Mouse (Mus musculus) brain, embryonic 14.5 days (tissue): ENCODE results near the gene Chtop. TPM values are rescaled to one million over a fixed set of nuclear protein-coding genes. Genes with fewer than 3 reads are reported as not detected.

Experiments used
- DNase-seq: peaks from one replicate; pipeline ENCODE4 v3.0.0-alpha.2; 2011; ENCODE audit warnings: low read depth
- CTCF ChIP-seq: fragments of 200-500 bp; IDR thresholded peaks from 2 replicates; pipeline ENCODE4 v1.5.1; 2012; ENCODE audit warnings: inconsistent platforms, mild to moderate bottlenecking, moderate library complexity, borderline replicate concordance; ENCODE audit not compliant: insufficient read depth, insufficient read length; ENCODE audit errors: extremely low read depth
- POLR2A ChIP-seq: fragments of 200-500 bp; IDR thresholded peaks from 2 replicates; pipeline ENCODE4 v1.6.1; 2012; ENCODE audit warnings: mild to moderate bottlenecking, inconsistent platforms, borderline replicate concordance; ENCODE audit not compliant: poor library complexity, insufficient read depth, insufficient read length, severe bottlenecking; ENCODE audit errors: extremely low read depth
- polyA plus RNA-seq: library from polyadenylated mRNA; depleted of rRNA; stranded (reverse); fragments of >200 nt; gene quantifications from 2 replicates; pipeline ENCODE4 v1.2.3, GENCODE M21; 2012

The Chtop gene
- polyA plus RNA-seq, 1 experiment = 199 TPM

DNA sequence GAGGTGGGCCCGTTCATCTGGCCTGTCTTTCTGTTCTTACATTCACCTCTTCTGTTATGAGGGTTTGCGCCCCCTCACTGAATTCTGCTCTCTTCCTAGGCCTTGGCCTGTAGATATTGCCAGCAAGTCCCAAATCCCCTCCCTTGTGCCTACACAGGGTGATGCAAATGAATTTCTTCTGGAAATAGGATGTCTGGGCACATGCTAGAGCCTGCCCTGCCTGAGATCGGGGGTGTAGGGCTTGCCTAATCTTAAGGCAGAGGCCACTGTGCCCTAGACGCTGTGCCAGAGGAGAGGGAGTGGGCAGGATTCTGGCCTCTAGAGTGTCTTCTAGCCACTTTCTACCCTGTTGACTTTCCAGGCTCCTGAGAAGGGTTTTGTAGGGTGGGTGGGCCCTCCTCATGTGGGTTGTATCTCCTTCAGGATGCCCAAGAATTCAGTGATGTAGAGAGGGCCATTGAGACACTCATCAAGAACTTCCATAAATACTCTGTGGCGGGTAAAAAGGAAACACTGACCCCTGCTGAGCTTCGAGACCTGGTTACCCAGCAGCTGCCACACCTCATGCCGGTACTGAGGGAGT, 18.1 kb upstream of the Chtop start:
- no peak for DNase-seq
- no peak for TF ChIP-seq POLR2A
- no peak for TF ChIP-seq CTCF

DNA sequence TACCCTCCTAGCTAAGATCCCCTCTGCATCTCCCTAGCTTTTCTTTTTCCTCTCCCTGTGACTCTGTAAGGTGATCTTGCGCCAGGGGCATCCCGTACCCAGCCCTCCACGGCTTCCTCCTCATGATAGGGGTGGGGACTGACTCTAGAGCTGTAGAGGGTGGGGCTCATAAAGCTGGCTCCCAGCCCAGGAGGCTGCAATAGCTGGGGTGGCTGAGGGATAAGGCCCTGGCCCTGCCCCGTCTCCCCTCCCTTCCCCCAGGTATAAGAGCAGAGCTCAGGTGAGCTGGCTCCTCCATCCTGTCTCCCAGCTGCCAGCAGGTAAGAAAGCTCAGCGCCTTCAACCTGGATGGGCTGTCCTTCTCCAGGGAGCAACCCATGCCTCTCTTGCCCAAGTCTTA, 17.3 kb upstream of the Chtop start, which contains the start of gene S100a14:
Gene S100a14 (plus strand): TSS at position 277 of the 400 bp plus-strand sequence.
- DNase-seq = no peak

DNA sequence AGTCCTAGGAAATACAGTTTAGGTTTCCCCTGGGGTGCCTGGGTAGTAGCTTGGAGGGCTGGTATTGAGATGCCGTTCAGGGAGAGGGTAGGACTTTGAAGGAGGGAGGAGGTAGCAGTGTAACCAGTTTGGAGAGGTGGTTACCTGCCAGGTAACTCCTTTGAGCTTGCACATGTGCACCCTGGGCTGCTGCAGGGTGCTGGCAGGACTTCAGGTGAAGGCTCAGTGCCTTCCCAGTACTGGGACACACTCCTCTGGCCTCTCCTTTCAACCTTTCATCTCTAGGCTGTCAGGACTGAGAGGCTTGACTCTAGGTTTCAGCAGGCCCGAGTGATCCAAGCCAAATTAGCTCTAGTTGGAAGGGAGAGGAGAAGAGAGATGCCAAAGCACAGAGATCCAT, 16.8 kb upstream of the Chtop start:
- TF ChIP-seq POLR2A (no peak), CTCF (no peak)
- DNase-seq = no peak

More for the DNA sequence above, 17.3 kb upstream of the Chtop start, which contains the start of gene S100a14:
- TF ChIP-seq POLR2A (no peak), CTCF (no peak)

DNA sequence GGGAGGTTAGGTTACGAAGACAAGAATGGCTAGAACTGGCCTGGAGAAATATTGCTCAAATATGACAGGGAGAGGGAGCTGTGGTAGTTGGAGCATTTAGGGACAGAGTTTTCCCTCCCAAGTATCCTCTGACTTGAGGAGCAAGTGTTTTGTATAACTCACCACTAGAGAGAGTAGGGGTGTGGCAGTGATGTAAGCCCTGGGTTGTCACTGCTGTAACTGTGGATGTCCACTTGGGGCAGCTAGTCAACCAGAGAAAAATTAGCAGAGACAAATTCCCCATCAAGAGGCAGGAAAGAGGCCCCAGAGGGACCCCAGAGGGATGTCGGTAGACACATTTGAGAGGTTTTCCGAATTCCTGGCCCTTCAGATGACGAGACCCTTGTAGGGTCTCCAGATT, 16.1 kb upstream of the Chtop start:
- DNase-seq = peak; percentile 68
- TF ChIP-seq CTCF (peak; percentile 41; the same call in 1 of the 2 replicates), POLR2A (no peak)

DNA sequence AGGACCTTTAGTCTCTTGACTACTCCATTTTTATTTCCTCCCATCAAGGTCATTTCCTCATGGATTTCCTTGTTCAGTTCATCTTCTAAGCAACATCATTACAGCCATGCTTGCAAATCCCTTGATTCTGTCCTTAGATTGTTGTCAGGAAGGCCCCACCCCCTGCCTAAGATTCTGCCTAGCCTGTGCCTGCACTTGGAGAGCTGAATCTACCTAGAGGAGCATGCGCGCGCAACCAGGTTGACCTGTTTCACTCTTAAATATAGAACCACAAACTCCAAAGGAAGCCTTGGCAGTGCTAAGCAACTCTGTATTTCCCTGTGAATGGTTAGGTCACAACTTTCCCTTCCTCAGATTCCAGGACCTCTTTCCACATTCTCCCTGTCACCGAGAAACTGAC, 8.4 kb upstream of the Chtop start:
- TF ChIP-seq POLR2A (no peak), CTCF (no peak)

DNA sequence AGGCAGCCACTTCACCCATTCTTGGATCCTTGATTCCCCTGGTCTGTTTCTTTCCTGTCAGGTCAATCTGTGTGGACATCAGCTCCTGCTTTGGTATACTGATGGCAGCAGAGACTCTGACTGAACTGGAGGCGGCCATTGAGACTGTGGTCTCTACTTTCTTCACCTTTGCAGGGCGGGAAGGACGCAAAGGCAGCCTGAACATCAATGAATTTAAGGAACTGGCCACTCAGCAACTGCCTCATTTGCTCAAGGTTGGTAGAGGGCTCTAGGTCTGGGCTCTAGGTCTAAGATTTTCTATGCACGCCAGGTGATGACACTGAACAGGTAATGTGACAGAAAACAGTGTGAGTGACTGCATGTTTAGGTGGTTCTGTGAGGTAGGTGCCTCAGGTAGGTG, 6.5 kb upstream of the Chtop start:
- DNase-seq = no peak
- TF ChIP-seq POLR2A = no peak
- no peak for TF ChIP-seq CTCF

More for the DNA sequence above, 8.4 kb upstream of the Chtop start:
- DNase-seq = no peak

DNA sequence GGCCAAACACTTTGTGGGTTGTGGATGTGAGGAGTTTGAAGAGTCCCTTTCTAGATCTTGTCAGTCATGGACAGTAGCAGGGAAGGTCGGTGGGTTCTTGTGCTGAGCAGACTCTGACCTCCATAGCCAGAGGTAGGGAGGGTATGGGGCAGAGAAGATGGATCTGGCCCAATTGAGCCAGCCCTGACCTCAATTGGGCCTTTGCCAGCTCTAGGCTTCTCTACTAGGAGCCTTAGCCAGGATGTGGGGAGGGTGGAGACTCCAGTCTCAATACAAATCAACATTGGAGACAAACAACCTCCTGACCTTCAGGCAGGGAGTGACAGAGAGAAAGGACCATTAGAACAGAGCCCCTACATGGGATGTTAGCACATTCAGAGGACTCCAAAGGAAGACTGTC, 5.9 kb upstream of the Chtop start:
- TF ChIP-seq CTCF (no peak), POLR2A (no peak)
- no peak for DNase-seq

DNA sequence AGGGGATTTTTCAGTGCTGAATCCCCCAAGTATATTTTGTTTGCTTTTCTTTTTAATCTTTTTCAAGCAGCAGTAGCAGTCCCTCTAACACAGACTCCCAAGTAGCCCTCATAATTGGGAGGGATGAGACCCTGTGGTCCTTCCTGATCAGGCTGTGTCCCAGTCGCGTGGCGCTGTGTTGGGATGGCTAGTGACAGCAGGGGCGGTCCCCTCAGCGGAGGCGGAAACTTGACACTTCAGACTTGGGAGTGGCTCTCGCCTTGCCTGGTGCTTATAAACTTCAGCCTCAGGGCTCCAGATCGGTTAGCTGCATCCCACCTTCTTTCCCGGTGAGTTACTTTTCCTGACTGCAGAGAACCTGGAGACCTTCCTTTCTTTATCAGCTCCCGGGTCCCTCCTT, 5.4 kb upstream of the Chtop start:
- DNase-seq = peak; percentile 61
- TF ChIP-seq POLR2A (no peak), CTCF (no peak)

DNA sequence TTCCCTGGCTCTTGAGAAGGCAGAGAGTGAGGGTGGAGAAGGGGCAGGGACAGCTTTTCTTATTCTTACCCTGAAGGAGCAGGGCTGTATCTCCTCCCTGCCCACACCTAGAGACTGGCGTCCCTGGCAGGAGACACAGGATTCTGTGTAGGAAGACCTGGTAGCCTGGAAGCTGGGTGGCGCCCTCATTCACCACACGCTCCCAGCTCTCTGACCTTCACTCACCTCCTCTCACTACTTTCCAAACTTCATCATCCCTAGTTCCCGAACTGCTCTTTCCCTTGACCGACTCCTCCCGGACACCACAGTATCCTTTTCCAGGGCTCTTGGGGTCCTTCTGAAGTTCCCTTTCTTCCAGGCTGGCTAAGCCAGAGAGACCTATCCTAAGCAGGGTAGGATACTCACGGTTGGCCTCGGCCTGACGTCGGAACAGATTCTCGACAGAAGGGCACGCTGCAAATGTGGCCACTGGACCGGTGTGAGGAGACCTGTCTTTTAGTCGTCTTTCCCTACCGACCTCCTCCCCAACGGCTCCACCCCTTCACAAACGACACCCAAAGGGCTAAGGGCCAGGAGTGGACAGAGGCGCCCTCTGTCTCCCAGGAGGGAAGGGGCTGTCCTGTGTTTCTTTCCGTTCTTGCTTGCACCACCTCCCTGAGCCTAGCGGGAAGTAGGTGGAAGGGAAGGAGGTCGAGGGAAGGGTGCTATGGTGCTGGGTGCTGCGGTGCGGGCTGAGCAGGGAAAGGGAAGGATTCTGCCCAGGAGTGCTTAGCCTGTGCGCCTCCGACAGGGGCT, 4.7 kb upstream of the Chtop start, which contains the start of the genes S100a1 and S100a13:
Gene S100a1 (minus strand): TSS at position 597 of the 795 bp plus-strand sequence.
Gene S100a13 (plus strand): TSS at position 640 of the 795 bp plus-strand sequence.
- DNase-seq = peak; percentile 31

DNA sequence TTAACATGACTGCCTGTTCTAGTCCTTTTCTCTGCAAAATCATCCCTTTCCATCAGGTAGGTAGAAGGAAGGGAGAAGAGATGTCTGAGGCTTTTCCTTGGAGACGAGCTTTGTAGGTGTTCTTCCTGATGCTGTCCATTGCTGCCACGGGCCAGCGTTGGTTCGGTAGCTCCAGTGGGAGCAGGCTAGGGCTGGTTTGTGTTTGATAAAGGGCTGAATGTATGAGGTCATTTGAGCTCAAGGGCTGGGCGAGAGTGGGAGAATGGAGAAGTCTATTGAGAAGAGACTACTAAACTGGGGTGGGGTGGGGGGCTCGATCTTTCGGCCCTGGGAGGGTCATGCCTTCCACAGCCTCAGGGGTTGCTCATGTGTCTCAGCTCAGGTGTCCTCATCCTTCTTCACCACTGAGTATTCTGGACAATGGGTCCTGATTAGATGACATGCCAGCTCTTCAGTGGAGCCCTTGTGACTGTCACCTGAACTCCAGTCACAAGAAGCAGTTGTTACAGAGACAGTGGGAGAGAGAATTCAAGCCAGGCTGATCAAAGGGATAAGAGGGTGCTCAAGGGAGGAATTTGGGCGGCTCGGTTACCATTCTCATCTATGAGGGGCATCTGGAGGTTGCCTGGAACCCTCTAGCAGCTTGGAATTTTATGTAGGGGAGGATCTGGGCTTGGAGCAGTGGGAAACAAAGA, 3.8 kb upstream of the Chtop start:
- TF ChIP-seq CTCF (no peak), POLR2A (no peak)

More for the DNA sequence above, 4.7 kb upstream of the Chtop start, which contains the start of the genes S100a1 and S100a13:
- no peak for TF ChIP-seq POLR2A
- no peak for TF ChIP-seq CTCF

DNA sequence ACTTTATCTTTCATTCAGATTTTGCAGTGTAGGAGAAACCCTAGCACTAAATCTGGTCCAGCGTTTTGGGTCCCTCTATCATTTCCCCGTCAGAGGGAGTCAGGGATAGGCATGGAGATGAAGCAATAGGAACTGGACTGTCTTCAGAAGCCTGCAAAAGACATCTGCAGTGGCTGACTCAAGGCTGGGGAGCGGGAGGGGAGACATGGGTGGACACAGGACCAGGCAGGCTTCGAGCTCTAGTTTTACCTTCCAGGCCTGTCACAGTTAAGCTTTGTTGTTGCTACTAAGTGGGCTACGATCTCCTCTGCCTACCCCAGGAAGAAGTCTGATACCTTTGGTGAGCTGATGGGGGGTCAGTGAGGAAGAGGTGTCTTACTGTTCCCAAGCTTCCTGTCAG, 3.0 kb upstream of the Chtop start:
- no peak for DNase-seq
- TF ChIP-seq POLR2A (no peak), CTCF (no peak)

More for the DNA sequence above, 3.8 kb upstream of the Chtop start:
- DNase-seq = no peak
